Mouse (Mus musculus) hindlimb bud, embryonic 11.5 days (tissue): ENCODE measurements at regions not wholly inside any gene's neighbourhood (a gene's known extent, or its start where the extent isn't known, plus 50 kb on each side); places are given as distances from the start of the nearest gene placed in this dataset.
"Not testable (repeated sequence)": the region's sequence is repeated elsewhere in the genome, so short reads cannot be mapped to it uniquely, and the experiment has no call there.

ENCODE experiments used
- DNase-seq: peaks from one replicate; pipeline ENCODE4 v3.0.0-alpha.2; 2012; ENCODE audit warnings: low read depth, low spot score; ENCODE audit errors: extremely low spot score

DNA sequence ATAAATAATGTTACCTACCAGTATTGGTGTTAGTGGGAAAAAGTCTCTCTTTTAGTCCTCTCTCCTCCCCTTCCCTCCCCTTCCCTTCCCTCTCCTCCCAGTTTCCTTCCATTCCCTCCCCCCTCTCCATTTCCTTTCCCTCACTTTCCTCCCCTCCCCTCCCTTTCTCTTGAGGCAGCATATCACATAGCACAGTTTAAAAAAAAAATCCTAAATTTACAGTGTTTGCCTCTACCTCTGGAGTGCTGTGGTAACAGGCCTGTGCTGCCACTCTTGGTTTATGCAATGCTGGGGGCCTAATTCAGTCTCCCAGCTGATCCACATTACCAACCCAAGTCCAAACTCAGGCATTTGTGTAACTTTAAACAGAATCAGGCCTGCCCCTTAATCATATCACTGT is 52.1 kb upstream of the Slc44a3 start:
- DNase-seq, result no peak

DNA sequence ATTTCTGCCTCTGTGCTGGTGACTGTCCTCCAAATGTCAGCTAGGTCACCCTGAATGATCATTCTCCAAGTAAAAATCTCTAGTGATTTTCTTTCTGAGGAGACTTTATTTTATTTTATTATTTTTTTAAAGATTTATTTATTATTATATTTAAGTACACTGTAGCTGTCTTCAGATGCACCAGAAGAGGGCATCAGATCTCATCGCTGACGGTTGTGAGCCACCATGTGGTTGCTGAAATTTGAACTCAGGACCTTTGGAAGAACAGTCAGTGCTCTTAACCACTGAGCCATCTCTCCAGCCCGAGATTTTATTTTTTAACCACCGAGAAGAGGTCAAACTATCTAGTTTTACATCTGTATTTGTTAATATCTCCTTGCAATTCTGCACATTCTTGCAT is 50.5 kb upstream of the Slc44a3 start:
- not testable (repeated sequence) for DNase-seq
